28 mouse cellular contexts compared by ENCODE assay signal in genomic region chr8:88184914-88185313, GRCm38 (mm10).
"Had no signal": no experiment of that assay in that cellular context is flagged by ENCODE, and none has a peak within 500 bp of the region (broad histone marks: within the 10 kb centered on the region; RNA-seq: fewer than 3 reads in every experiment).

No protein-coding gene starts in this region.

- H3K4me3 ChIP-seq: embryonic facial prominence, embryonic 10.5 days; embryonic facial prominence, embryonic 12.5 days; embryonic facial prominence, embryonic 13.5 days; embryonic facial prominence, embryonic 15.5 days; erythroblast, embryonic 14.5 days; forebrain, embryonic 10.5 days; forebrain, embryonic 12.5 days; forebrain, embryonic 13.5 days; forebrain, embryonic 15.5 days; gastrocnemius, adult 2 months; heart, adult 2 months had no signal

- H3K27me3 ChIP-seq: embryonic facial prominence, embryonic 12.5 days; embryonic facial prominence, embryonic 13.5 days; embryonic facial prominence, embryonic 15.5 days; forebrain, embryonic 12.5 days; forebrain, embryonic 13.5 days; forebrain, embryonic 15.5 days had no signal

- ATAC-seq: forebrain, embryonic 13.5 days; forebrain, embryonic 14.5 days; forebrain, embryonic 15.5 days; forebrain, embryonic 16.5 days; forebrain, postnatal 0 days had no signal

- DNase-seq: cerebellum, adult 2 months; cerebellum, adult 8-10 months; cerebellum, adult 9-10 months; cerebellum, adult 9-11 months; cerebellum, postnatal 10 days; cerebellum, postnatal 14 days; cerebellum, postnatal 25 days; cerebellum, postnatal 36 days; embryo, embryonic 11 days; forebrain, postnatal 0 days; gastrocnemius, adult 2 months; gastrocnemius, postnatal 10 days; gastrocnemius, postnatal 14 days; gastrocnemius, postnatal 25 days; gastrocnemius, postnatal 36 days; heart, adult 18-20 months; heart, adult 2 months had no signal

- H3K36me3 ChIP-seq: embryonic facial prominence, embryonic 10.5 days; embryonic facial prominence, embryonic 12.5 days; embryonic facial prominence, embryonic 13.5 days; embryonic facial prominence, embryonic 15.5 days; forebrain, embryonic 10.5 days; forebrain, embryonic 12.5 days; forebrain, embryonic 15.5 days had no signal

- H3K9ac ChIP-seq: embryonic facial prominence, embryonic 12.5 days; embryonic facial prominence, embryonic 13.5 days; embryonic facial prominence, embryonic 15.5 days; forebrain, embryonic 12.5 days; forebrain, embryonic 13.5 days; forebrain, embryonic 15.5 days; forebrain, postnatal 0 days had no signal

- H3K27ac ChIP-seq: embryonic facial prominence, embryonic 10.5 days; embryonic facial prominence, embryonic 12.5 days; embryonic facial prominence, embryonic 13.5 days; embryonic facial prominence, embryonic 15.5 days; forebrain, embryonic 10.5 days; forebrain, embryonic 12.5 days; forebrain, embryonic 13.5 days; forebrain, embryonic 15.5 days; gastrocnemius, adult 2 months; heart, adult 2 months had no signal

- H3K4me1 ChIP-seq: embryonic facial prominence, embryonic 10.5 days; embryonic facial prominence, embryonic 12.5 days; embryonic facial prominence, embryonic 13.5 days; embryonic facial prominence, embryonic 15.5 days; forebrain, embryonic 10.5 days; forebrain, embryonic 12.5 days; forebrain, embryonic 13.5 days; forebrain, embryonic 15.5 days had no signal

- H3K9me3 ChIP-seq: embryonic facial prominence, embryonic 10.5 days; embryonic facial prominence, embryonic 12.5 days; embryonic facial prominence, embryonic 13.5 days; embryonic facial prominence, embryonic 15.5 days; forebrain, embryonic 12.5 days; forebrain, embryonic 13.5 days; forebrain, embryonic 15.5 days had no signal

- H3K4me2 ChIP-seq: embryonic facial prominence, embryonic 12.5 days; embryonic facial prominence, embryonic 13.5 days; embryonic facial prominence, embryonic 15.5 days; forebrain, embryonic 12.5 days; forebrain, embryonic 13.5 days; forebrain, embryonic 15.5 days had no signal
